ENCODE assay signal across 10 mouse cellular contexts in the genomic region with DNA sequence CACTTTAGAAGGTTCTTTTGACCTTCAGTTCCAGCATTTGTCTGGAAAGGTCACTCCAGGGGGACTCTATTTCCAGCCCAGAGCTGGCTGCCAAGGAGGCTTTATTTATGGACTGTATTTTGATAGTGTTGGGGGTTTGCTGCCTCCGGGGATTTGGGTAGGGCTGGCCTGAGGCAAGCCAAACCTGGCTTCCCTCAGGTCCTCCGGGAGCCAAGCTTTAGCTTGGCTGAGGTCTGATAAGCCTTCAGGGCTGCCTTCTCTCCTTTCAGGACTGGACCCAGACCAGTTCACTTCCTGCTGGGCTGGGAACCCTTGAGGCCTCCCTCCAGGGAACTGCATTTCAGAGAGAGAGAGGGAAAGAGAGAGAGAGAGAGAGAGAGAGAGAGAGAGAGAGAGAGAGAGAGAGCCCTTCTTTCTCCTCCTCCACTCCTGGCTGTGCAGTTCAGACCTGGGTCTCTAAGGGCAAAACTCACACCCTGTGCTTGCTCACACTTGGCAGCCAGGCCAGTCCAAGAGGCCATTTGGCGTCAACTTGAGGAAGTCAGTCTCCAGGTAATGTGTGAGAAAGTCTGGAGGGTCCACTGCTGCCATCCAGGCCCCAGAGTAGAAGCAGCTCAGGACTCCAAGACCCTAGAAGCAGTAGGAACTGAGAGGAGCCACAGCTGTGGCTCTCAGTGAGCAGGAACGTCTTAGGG.
DNase-seq lines count a peak whose midpoint lies in the region; ATAC-seq and TF ChIP-seq lines count a peak whose summit lies in the region.
"Had no signal": no experiment of that assay in that cellular context is flagged by ENCODE, and none has a peak within 500 bp of the region (broad histone marks: within the 10 kb centered on the region; RNA-seq: fewer than 3 reads in every experiment).

No protein-coding gene starts in this region.

- peaks cover 18% of the 10 kb centered on the region for H3K4me1 ChIP-seq in midbrain, embryonic 10.5 days
- peaks cover 9% of the 10 kb centered on the region for H3K4me1 ChIP-seq in midbrain, embryonic 16.5 days (ENCODE audit: control insufficient read depth, insufficient read depth, low read length)
- no peaks in the 10 kb centered on the region for H3K4me1 ChIP-seq in kidney, adult 2 months (ENCODE audit: control insufficient read depth, insufficient read depth, low read length)

- DNase-seq in midbrain, embryonic 10.5 days (ENCODE audit: low spot score): no peak
- DNase-seq in heart, adult 9 months (ENCODE audit: low spot score in 2 of 2): peak; percentile 80 to 84
- peak; percentile 81 for DNase-seq in kidney, adult 2 months
- DNase-seq in urinary bladder, postnatal 25 days (ENCODE audit: low spot score): no peak
- DNase-seq: cerebellum, adult 9-10 months had no signal

- H3K27ac ChIP-seq in midbrain, embryonic 10.5 days (replicated peaks): 0 out of 2 replicates have a peak overlapping the region, but pooled peaks have one; percentile 14
- no peak overlapping the region for H3K27ac ChIP-seq in midbrain, embryonic 16.5 days (ENCODE audit: low read length)
- H3K27ac ChIP-seq in kidney, adult 2 months (ENCODE audit: insufficient read depth, low read depth, low read length): no peak overlapping the region
- H3K27ac ChIP-seq: liver, embryonic 14.5 days; midbrain, embryonic 13.5 days had no signal

- TF ChIP-seq CTCF in kidney, adult 2 months (conservative IDR thresholded peaks at IDR 0.05; ENCODE audit: insufficient read depth, insufficient read length, low read depth, low read length): no peak

- no peaks in the 10 kb centered on the region for H3K9me3 ChIP-seq in midbrain, embryonic 10.5 days (replicated peaks)
- no peaks in the 10 kb centered on the region for H3K9me3 ChIP-seq in midbrain, embryonic 16.5 days (replicated peaks; ENCODE audit: control insufficient read depth, low read length, poor library complexity, severe bottlenecking)
- H3K9me3 ChIP-seq: midbrain, embryonic 13.5 days had no signal

- WGBS in midbrain, embryonic 10.5 days: 59% methylated on average over 4 of the region's 4 CpGs
- WGBS in midbrain, embryonic 16.5 days: 72% methylated on average over 4 of the region's 4 CpGs
- WGBS in kidney, adult 2 months: 30% methylated on average over 4 of the region's 4 CpGs

- no peak overlapping the region for H3K9ac ChIP-seq in midbrain, embryonic 16.5 days (ENCODE audit: low read depth, low read length)
- H3K9ac ChIP-seq: liver, embryonic 14.5 days; midbrain, embryonic 13.5 days had no signal

- peaks cover 30% of the 10 kb centered on the region for H3K27me3 ChIP-seq in midbrain, embryonic 10.5 days (ENCODE audit: low read depth, poor library complexity, severe bottlenecking)
- H3K27me3 ChIP-seq in midbrain, embryonic 16.5 days (ENCODE audit: control insufficient read depth, insufficient read depth, low read depth, low read length): no peaks in the 10 kb centered on the region
- H3K27me3 ChIP-seq in kidney, adult 2 months (replicated peaks; ENCODE audit: control insufficient read depth, insufficient read depth, low read length): no peaks in the 10 kb centered on the region

- ATAC-seq in midbrain, embryonic 16.5 days: no peak
- no peak for ATAC-seq in activated CD4-positive, CD25-positive, alpha-beta regulatory T cell, adult 4 months
- ATAC-seq in megakaryocyte progenitor cell, adult 5-6 weeks (replicated peaks; ENCODE audit: poor library complexity): no peak
- ATAC-seq: midbrain, embryonic 13.5 days had no signal

- TF ChIP-seq POLR2A in kidney, adult 2 months (IDR thresholded peaks at IDR 0.05; ENCODE audit: low read depth, low read length): no peak

- H3K4me3 ChIP-seq in midbrain, embryonic 10.5 days: no peak overlapping the region
- no peak overlapping the region for H3K4me3 ChIP-seq in midbrain, embryonic 16.5 days (ENCODE audit: low read depth, low read length)
- H3K4me3 ChIP-seq in kidney, adult 2 months (ENCODE audit: insufficient read depth, low read depth, low read length): no peak overlapping the region
- H3K4me3 ChIP-seq: midbrain, embryonic 13.5 days had no signal

- no peaks in the 10 kb centered on the region for H3K36me3 ChIP-seq in midbrain, embryonic 10.5 days
- H3K36me3 ChIP-seq in midbrain, embryonic 16.5 days (ENCODE audit: control insufficient read depth, insufficient read depth, low read length): no peaks in the 10 kb centered on the region
- H3K36me3 ChIP-seq in kidney, adult 2 months (ENCODE audit: control insufficient read depth, insufficient read depth, low read length): no peaks in the 10 kb centered on the region
- H3K36me3 ChIP-seq: midbrain, embryonic 13.5 days had no signal

- H3K4me2 ChIP-seq in midbrain, embryonic 16.5 days (ENCODE audit: low read length): no peak overlapping the region
- H3K4me2 ChIP-seq: midbrain, embryonic 13.5 days had no signal

Comparison
In these comparisons a context has a peak if more than half of its experiments do, and no peak if none do; other contexts are left out.
1. DNase-seq: peak in heart, adult 9 months (2 of 2) and kidney, adult 2 months (single experiment); none in midbrain, embryonic 10.5 days (single experiment) and urinary bladder, postnatal 25 days (single experiment).